Mouse (Mus musculus): ENCODE data around the gene Aprt. TPM values are rescaled to one million over a fixed set of nuclear protein-coding genes. Genes with fewer than 3 reads are reported as not detected.

The Aprt gene
- total and polyA plus RNA-seq, 3 experiments = 516 to 561 (median 524) TPM

- dilution Hi-C loops (cut with MboI; ENCODE audit: extremely low pct_ligation_motif_present, extremely low pct_unique_long_range_greater_than_20kb, low sequenced_read_pairs) (no loop called here), in situ Hi-C loops (cut with MboI; ENCODE audit: low pct_ligation_motif_present, low pct_unique_long_range_greater_than_20kb, low sequenced_read_pairs) (no loop called here)
- Histone ChIP-seq H3K9me3 (replicated peaks; ENCODE audit: low read length) (no peaks in the 10 kb centered on the region), H3K27me3 (replicated peaks) (no peaks in the 10 kb centered on the region), H3K4me3 (replicated peaks in 1 of 3; ENCODE audit: low read depth in 2 of 3, low read length in 2 of 3, poor library complexity in 1 of 3) (no peak overlapping the region), H3K27ac (ENCODE audit: insufficient read depth, low read depth) (no peak overlapping the region), H3K4me1 (ENCODE audit: control insufficient read depth in 1 of 2, insufficient read depth in 2 of 2) (peaks cover 16 to 53% of the 10 kb centered on the region in 2 experiments), H3K9ac (ENCODE audit: insufficient read depth, low read depth) (no peak overlapping the region), H3K36me3 (replicated peaks in 1 of 2; ENCODE audit: control insufficient read depth in 1 of 2, insufficient read depth in 1 of 2, low read length in 1 of 2) (peaks cover 42 to 69% of the 10 kb centered on the region in 2 experiments), H3K79me2 (replicated peaks; ENCODE audit: control insufficient read depth, extremely low read depth, insufficient read depth, poor library complexity, severe bottlenecking) (peaks cover 16% of the 10 kb centered on the region), H3K4me2 (ENCODE audit: insufficient read depth, low read depth, poor library complexity, severe bottlenecking) (no peak overlapping the region)
- no peak for DNase-seq (ENCODE audit: extremely low read depth)
- TF ChIP-seq HCFC1 (IDR thresholded peaks at IDR 0.05; ENCODE audit: low read depth, low read length) (no peak), CTCF (conservative IDR thresholded peaks at IDR 0.05 in 1 of 2, IDR thresholded peaks at IDR 0.05 in 1 of 2; ENCODE audit: low read depth in 2 of 2, low read length in 2 of 2) (no peak), CHD2 (IDR thresholded peaks at IDR 0.05; ENCODE audit: low read length) (no peak), USF2 (conservative IDR thresholded peaks at IDR 0.05; ENCODE audit: low read depth, low read length) (no peak), EP300 (IDR thresholded peaks at IDR 0.05; ENCODE audit: low read length) (no peak), JUN (IDR thresholded peaks at IDR 0.05; ENCODE audit: insufficient read depth, low read depth, low read length) (no peak), IRF4 (IDR thresholded peaks at IDR 0.05; ENCODE audit: low read depth, low read length) (no peak), NRF1 (IDR thresholded peaks at IDR 0.05; ENCODE audit: low read depth, low read length) (no peak), MEF2A (IDR thresholded peaks at IDR 0.05; ENCODE audit: borderline replicate concordance, low read depth, low read length) (no peak), GABPA (IDR thresholded peaks at IDR 0.05; ENCODE audit: insufficient replicate concordance, low read depth, low read length) (no peak), MAX (IDR thresholded peaks at IDR 0.05; ENCODE audit: low read length) (no peak), ETS1 (conservative IDR thresholded peaks at IDR 0.05; ENCODE audit: low read depth, low read length) (no peak), ZNF384 (IDR thresholded peaks at IDR 0.05; ENCODE audit: low read depth, low read length) (no peak), NELFE (IDR thresholded peaks at IDR 0.05; ENCODE audit: low read depth, low read length) (no peak), E2F4 (IDR thresholded peaks at IDR 0.05; ENCODE audit: insufficient replicate concordance, low read depth, low read length) (no peak), PAX5 (IDR thresholded peaks at IDR 0.05; ENCODE audit: low read length) (no peak), ZKSCAN1 (IDR thresholded peaks at IDR 0.05; ENCODE audit: borderline replicate concordance, low read depth, low read length) (no peak), TBP (conservative IDR thresholded peaks at IDR 0.05; ENCODE audit: low read depth, low read length) (no peak), UBTF (IDR thresholded peaks at IDR 0.05; ENCODE audit: low read depth, low read length) (no peak)
These were observed 6.7 kb downstream of the Aprt start for GRCm38 (mm10) chr8:122569996-122570395.

- peak overlapping the region; percentile 26 for H3K27ac ChIP-seq (ENCODE audit: insufficient read depth, low read depth)
- H3K36me3 ChIP-seq (replicated peaks in 1 of 2; ENCODE audit: control insufficient read depth in 1 of 2, insufficient read depth in 1 of 2, low read length in 1 of 2) = peaks cover 37 to 69% of the 10 kb centered on the region in 2 experiments
- H3K4me1 ChIP-seq (ENCODE audit: control insufficient read depth in 1 of 2, insufficient read depth in 2 of 2) = peaks cover 10 to 47% of the 10 kb centered on the region in 2 experiments; a peak in 3 of 4 replicates
- H3K27me3 ChIP-seq (replicated peaks) = no peaks in the 10 kb centered on the region
- dilution Hi-C loops (cut with MboI; ENCODE audit: extremely low pct_ligation_motif_present, extremely low pct_unique_long_range_greater_than_20kb, low sequenced_read_pairs) (no loop called here), in situ Hi-C loops (cut with MboI; ENCODE audit: low pct_ligation_motif_present, low pct_unique_long_range_greater_than_20kb, low sequenced_read_pairs) (no loop called here)
- H3K9ac ChIP-seq (ENCODE audit: insufficient read depth, low read depth) = no peak overlapping the region
- H3K9me3 ChIP-seq (replicated peaks; ENCODE audit: low read length) = peaks cover 4% of the 10 kb centered on the region
- peaks cover 13% of the 10 kb centered on the region for H3K79me2 ChIP-seq (replicated peaks; ENCODE audit: control insufficient read depth, extremely low read depth, insufficient read depth, poor library complexity, severe bottlenecking)
- peak overlapping the region; percentile 46; the same call in 1 of the 2 replicates for H3K4me2 ChIP-seq (ENCODE audit: insufficient read depth, low read depth, poor library complexity, severe bottlenecking)
- peak overlapping the region; percentile 49 to 64 (median 55) for H3K4me3 ChIP-seq (replicated peaks in 1 of 3; ENCODE audit: low read depth in 2 of 3, low read length in 2 of 3, poor library complexity in 1 of 3)
- no peak for DNase-seq (ENCODE audit: extremely low read depth)
- TF ChIP-seq GABPA (IDR thresholded peaks at IDR 0.05; ENCODE audit: insufficient replicate concordance, low read depth, low read length) (no peak), E2F4 (IDR thresholded peaks at IDR 0.05; ENCODE audit: insufficient replicate concordance, low read depth, low read length) (no peak), CTCF (conservative IDR thresholded peaks at IDR 0.05 in 1 of 2, IDR thresholded peaks at IDR 0.05 in 1 of 2; ENCODE audit: low read depth in 2 of 2, low read length in 2 of 2) (peak in 1 of 2 experiments; percentile 31; a peak in 2 of 4 replicates), NELFE (IDR thresholded peaks at IDR 0.05; ENCODE audit: low read depth, low read length) (no peak), SMC3 (IDR thresholded peaks at IDR 0.05; ENCODE audit: low read depth, low read length) (no peak), UBTF (IDR thresholded peaks at IDR 0.05; ENCODE audit: low read depth, low read length) (0 out of 2 replicates have a peak, but pooled peaks have one; percentile 38), MYC (IDR thresholded peaks at IDR 0.05; ENCODE audit: low read depth, low read length) (no peak), MEF2A (IDR thresholded peaks at IDR 0.05; ENCODE audit: borderline replicate concordance, low read depth, low read length) (no peak), ETS1 (conservative IDR thresholded peaks at IDR 0.05; ENCODE audit: low read depth, low read length) (no peak), POLR2A (IDR thresholded peaks at IDR 0.05; ENCODE audit: low read depth, low read length) (no peak), CHD2 (IDR thresholded peaks at IDR 0.05; ENCODE audit: low read length) (no peak), USF2 (conservative IDR thresholded peaks at IDR 0.05; ENCODE audit: low read depth, low read length) (no peak), CHD1 (IDR thresholded peaks at IDR 0.05; ENCODE audit: low read depth, low read length) (no peak), HCFC1 (IDR thresholded peaks at IDR 0.05; ENCODE audit: low read depth, low read length) (no peak), NRF1 (IDR thresholded peaks at IDR 0.05; ENCODE audit: low read depth, low read length) (no peak), ZC3H11A (IDR thresholded peaks at IDR 0.05; ENCODE audit: low read depth, low read length) (no peak), ELF1 (IDR thresholded peaks at IDR 0.05; ENCODE audit: low read depth, low read length) (no peak)
These were observed 7.4 kb downstream of the Aprt start for GRCm38 (mm10) chr8:122569329-122569728.

Measured in CH12.LX (cell line).